In genomic region chr12:5268188-5268612, GRCm38 (mm10) we compare ENCODE assay signal across 8 mouse cellular contexts.
DNase-seq lines count a peak whose midpoint lies in the region; ATAC-seq lines count a peak whose summit lies in the region.

No protein-coding gene starts in this region.

- 46% methylated on average over 9 of the region's 9 CpGs for WGBS in kidney, embryonic 14.5 days
- 42% methylated on average over 9 of the region's 9 CpGs for WGBS in stomach, embryonic 16.5 days

- H3K27ac ChIP-seq in kidney, embryonic 14.5 days (ENCODE audit: low read depth, low read length) = peak overlapping the region; percentile 24; the same call in 1 of the 2 replicates
- peak overlapping the region; percentile 84 for H3K27ac ChIP-seq in stomach, embryonic 16.5 days (ENCODE audit: low read length)

- no peaks in the 10 kb centered on the region for H3K36me3 ChIP-seq in kidney, embryonic 14.5 days (ENCODE audit: control insufficient read depth, insufficient read depth, low read length)
- no peaks in the 10 kb centered on the region for H3K36me3 ChIP-seq in stomach, embryonic 16.5 days (ENCODE audit: control insufficient read depth, insufficient read depth, low read length)

- no peak overlapping the region for H3K4me3 ChIP-seq in kidney, embryonic 14.5 days (ENCODE audit: low read length)
- no peak overlapping the region for H3K4me3 ChIP-seq in stomach, embryonic 16.5 days (replicated peaks; ENCODE audit: low read length)

- H3K9ac ChIP-seq in kidney, embryonic 14.5 days (ENCODE audit: low read depth, low read length) = no peak overlapping the region
- peak overlapping the region; percentile 7; the same call in 1 of the 2 replicates for H3K9ac ChIP-seq in stomach, embryonic 16.5 days (ENCODE audit: low read length)

- no peaks in the 10 kb centered on the region for H3K27me3 ChIP-seq in kidney, embryonic 14.5 days (ENCODE audit: control insufficient read depth, insufficient read depth, low read length)
- H3K27me3 ChIP-seq in stomach, embryonic 16.5 days (ENCODE audit: control insufficient read depth, insufficient read depth, low read length) = no peaks in the 10 kb centered on the region

- H3K4me2 ChIP-seq in kidney, embryonic 14.5 days (replicated peaks; ENCODE audit: low read depth, low read length) = no peak overlapping the region
- H3K4me2 ChIP-seq in stomach, embryonic 16.5 days (ENCODE audit: low read depth, low read length) = peak overlapping the region; percentile 19; the same call in 1 of the 2 replicates

- ATAC-seq in kidney, embryonic 14.5 days (ENCODE audit: low FRiP score, low TSS enrichment) = 0 out of 2 replicates have a peak, but pooled peaks have one; percentile 58
- ATAC-seq in stomach, embryonic 16.5 days (ENCODE audit: insufficient read depth, low FRiP score) = peak; percentile 85

- H3K9me3 ChIP-seq in kidney, embryonic 14.5 days (ENCODE audit: control insufficient read depth, low read length) = no peaks in the 10 kb centered on the region
- H3K9me3 ChIP-seq in stomach, embryonic 16.5 days (replicated peaks; ENCODE audit: control insufficient read depth, low read length) = no peaks in the 10 kb centered on the region

- H3K4me1 ChIP-seq in kidney, embryonic 14.5 days (ENCODE audit: control insufficient read depth, insufficient read depth, low read length) = peaks cover 7% of the 10 kb centered on the region; the same call in 1 of the 2 replicates
- H3K4me1 ChIP-seq in stomach, embryonic 16.5 days (ENCODE audit: control insufficient read depth, insufficient read depth, low read length) = peaks cover 29% of the 10 kb centered on the region

- DNase-seq in kidney, postnatal 36 days = no peak
- peak; percentile 63 for DNase-seq in forelimb bud, embryonic 11.5 days (ENCODE audit: low read depth, low spot score)
- peak; percentile 86 to 89 for DNase-seq in layer of hippocampus, adult 8-10 months (ENCODE audit: low spot score in 2 of 2)
- peak; percentile 59 for DNase-seq in mesoderm, embryonic 11.5 days (ENCODE audit: low read depth, low spot score)
- no peak for DNase-seq in ovary, postnatal 10 days (ENCODE audit: low spot score)
- no peak for DNase-seq in cerebellum, adult 18-20 months

Comparison
In these comparisons a context has a peak if more than half of its experiments do, and no peak if none do; other contexts are left out.
1. DNase-seq: peak in forelimb bud, embryonic 11.5 days (single experiment), layer of hippocampus, adult 8-10 months (2 of 2) and mesoderm, embryonic 11.5 days (single experiment); none in kidney, postnatal 36 days (0 of 2), ovary, postnatal 10 days (single experiment) and cerebellum, adult 18-20 months (0 of 2).